Mouse (Mus musculus) frontal cortex, postnatal 25 days (tissue): ENCODE results near the gene Gm28048.

Experiments
- DNase-seq, 2 experiments: peaks; one replicate each; pipeline ENCODE4 v3.0.0; 2022; ENCODE audit warnings: low spot score in 2 of 2

The Gm28048 gene

GRCm38 (mm10) chr11:22990393-22991126, 8.7 kb upstream of the Gm28048 start, which contains the start of gene Cct4:
Gene Cct4, plus strand, starts transcription at chr11:22990519.
- peak; percentile 87 to 89 for DNase-seq

- DNase-seq, result no peak
Measured at GRCm38 (mm10) chr11:22989786-22990185, 7.9 kb upstream of the Gm28048 start.

DNA sequence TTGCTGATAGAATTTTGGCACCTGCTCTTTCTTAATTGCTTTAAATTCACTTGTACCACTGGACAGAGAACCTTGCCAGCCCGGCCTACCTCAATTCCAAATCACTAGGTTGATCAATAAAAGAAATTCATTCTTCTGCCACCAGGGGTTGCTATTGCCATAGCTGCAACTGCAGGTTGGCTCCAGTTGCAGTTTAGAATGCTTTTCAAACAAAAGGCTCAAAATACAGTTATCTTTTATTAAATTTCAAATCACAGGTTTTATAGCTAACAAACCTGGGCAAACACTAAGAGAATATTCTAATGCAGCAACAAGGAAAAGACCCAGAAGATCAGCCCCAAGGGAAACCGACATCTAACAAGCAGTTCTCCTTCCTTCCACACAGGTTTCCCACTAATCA, 5.5 kb upstream of the Gm28048 start:
- no peak for DNase-seq

- DNase-seq, result no peak
Measured at GRCm38 (mm10) chr11:22985510-22985909, 3.6 kb upstream of the Gm28048 start.

DNA sequence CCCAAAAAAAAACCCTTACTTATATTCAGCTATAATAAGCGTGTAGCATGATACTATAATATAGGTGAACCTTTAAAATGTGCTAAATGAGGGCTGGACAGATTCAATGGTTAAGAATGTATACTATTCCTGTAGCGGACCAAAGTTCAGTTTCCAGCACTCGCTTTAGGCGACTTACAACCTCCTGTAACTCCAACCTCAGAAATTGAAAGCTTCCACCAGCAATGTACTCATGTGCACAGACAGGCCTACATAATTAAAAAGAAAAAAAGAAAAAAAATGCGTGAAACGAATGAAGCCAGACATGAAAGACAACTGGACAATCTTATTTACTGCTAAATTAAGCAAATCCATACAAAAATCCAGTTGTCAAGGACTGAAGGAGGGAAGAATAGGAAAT, 956 bp upstream of the Gm28048 start:
- DNase-seq, result no peak

GRCm38 (mm10) chr11:22981543-22981950, 343 bp downstream of the Gm28048 start:
- no peak for DNase-seq

- DNase-seq, result no peak
Measured at GRCm38 (mm10) chr11:22981041-22981440, 849 bp downstream of the Gm28048 start.

- no peak for DNase-seq
Measured at GRCm38 (mm10) chr11:22979221-22979620, 2.7 kb downstream of the Gm28048 start.

DNA sequence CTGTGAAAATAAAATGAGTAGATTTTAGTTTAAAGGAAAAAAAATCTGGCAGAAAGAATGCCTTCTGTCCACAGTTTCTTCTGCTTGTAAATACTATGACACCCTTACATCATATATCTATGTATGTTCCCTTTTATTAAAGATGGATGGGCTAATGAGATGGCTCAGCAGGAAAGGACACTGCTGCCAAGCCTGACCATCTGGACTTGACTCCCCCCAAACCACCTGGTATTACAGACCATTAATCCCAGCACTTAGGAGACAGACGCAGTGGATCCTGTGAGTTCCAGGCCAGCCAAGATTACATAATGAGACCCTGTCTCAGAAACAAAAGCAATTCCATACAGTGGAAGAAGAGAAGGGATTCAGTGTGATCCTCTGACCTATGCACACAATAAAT, 3.2 kb downstream of the Gm28048 start:
- no peak for DNase-seq

- DNase-seq, result no peak
Measured at GRCm38 (mm10) chr11:22978215-22978614, 3.7 kb downstream of the Gm28048 start.

- no peak for DNase-seq
Measured at GRCm38 (mm10) chr11:22973599-22973998, 8.3 kb downstream of the Gm28048 start.

GRCm38 (mm10) chr11:22972746-22973526, 9.0 kb downstream of the Gm28048 start:
- DNase-seq, result peak; percentile 72 to 77

DNA sequence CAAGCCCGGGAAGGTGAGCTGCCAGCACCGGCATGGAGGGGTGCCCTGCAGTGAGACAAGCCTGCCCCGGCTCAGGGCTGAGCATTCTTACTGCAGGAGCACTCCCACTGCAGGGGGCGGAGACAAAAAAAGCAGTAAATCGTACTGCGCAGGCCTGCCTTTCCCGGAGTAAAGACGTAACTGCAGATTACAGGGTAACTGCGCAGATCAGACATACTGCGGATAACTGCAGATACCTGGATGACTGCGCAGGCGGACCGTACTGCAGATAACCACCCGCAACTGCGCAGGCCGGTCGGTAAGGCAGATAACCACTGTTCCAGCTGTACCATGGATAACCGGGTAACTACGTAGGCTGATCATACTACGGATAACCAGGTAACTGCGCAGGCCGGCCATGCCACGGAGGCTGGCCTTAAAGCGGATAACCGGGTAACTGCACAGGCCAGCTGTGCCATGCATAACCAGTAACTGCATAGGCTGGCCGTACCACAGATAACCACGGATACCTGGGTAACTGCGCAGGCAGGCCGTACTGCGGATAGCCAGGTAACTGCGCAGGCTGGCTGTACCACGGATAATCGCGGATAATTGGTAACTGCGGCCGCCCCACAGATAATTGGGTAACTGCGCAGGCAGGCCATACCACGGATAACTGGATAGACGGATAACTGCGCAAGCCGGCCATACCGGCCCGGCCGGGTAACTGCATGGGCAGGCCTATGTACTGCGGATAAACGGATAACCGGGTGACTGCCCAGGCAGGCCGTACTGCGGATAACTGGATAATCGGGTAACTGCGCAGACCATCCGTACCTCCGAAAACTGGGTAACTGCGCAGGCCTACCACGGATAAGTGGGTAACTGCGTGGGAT, 9.8 kb downstream of the Gm28048 start, which contains the start of gene Zrsr1:
Zrsr1 (plus strand) TSS at position 171 of the 875 bp plus-strand sequence.
- peak; percentile 40 to 65 for DNase-seq

- no peak for DNase-seq
Measured at GRCm38 (mm10) chr11:22970546-22970945, 11.3 kb downstream of the Gm28048 start.

- no peak for DNase-seq
Measured at GRCm38 (mm10) chr11:22969486-22969885, 12.4 kb downstream of the Gm28048 start.

GRCm38 (mm10) chr11:22965503-22965902, 16.4 kb downstream of the Gm28048 start:
- no peak for DNase-seq

GRCm38 (mm10) chr11:22964401-22964800, 17.5 kb downstream of the Gm28048 start:
- no peak for DNase-seq

GRCm38 (mm10) chr11:22962101-22962500, 19.8 kb downstream of the Gm28048 start:
- DNase-seq, result no peak

DNA sequence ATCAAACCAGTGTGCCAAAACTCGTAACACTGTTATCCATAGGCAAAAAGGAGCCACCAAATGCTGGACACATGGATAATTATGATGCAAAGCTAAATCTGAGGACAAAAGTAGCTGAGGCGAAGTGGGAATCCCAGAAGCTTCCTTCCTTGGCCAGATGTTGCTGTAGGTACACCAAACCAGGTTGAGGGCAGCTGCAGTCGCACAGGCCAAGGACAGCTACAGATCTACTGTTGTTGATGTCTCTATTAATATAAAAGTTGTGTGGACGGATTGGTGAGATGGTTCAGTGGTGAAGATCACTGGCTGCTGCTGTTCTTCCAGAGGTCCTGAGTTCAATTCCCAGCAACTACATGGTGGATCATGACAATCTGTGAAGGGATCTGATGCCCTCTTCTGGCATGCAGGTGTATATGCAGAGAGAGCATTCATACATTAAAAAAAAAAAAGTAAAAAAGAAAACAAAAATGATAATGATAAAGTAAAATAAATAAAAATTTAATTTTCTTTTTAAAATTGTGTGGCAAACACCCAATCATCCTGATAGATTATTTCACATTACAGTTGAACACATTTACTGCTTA, 24.0 kb downstream of the Gm28048 start:
- no peak for DNase-seq

GRCm38 (mm10) chr11:22956830-22957229, 25.1 kb downstream of the Gm28048 start:
- no peak for DNase-seq

DNA sequence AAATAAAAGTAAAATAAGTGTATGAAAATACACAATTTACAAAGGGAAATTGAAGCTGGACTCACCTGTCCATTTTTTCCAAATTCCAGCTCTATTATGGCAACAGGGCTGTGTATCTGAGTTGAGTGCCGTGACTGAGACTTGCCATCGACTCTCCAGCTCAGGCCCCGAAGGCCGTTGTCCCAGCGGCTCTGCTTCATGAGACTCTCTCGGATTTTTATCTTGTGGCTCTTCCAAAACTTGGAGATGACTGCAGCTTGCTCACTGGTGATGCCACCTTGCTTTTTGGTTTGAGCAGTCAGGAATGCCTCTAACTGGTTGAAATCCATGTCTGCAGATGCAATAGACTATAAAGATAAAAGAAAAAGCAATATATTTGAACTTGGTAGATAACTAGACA, 25.5 kb downstream of the Gm28048 start:
- no peak for DNase-seq

- no peak for DNase-seq
Measured at GRCm38 (mm10) chr11:22952668-22953067, 29.2 kb downstream of the Gm28048 start.
